Mouse (Mus musculus) midbrain, embryonic 12.5 days (tissue): ENCODE results near the gene Tsga13. TPM values are rescaled to one million over a fixed set of nuclear protein-coding genes. Genes with fewer than 3 reads are reported as not detected.

Experiments
- ATAC-seq: fragments of 200-750 bp; cut with Nextera tagmentation; 2 replicates; pipeline ENCODE4 v1.8.0; 2017; ENCODE audit warnings: low read depth, moderate TSS enrichment, moderate library complexity; ENCODE audit not compliant: low FRiP score
- H3K27ac ChIP-seq: fragments of 300-500 bp; sonication (generic); replicated peaks from 2 replicates; pipeline ENCODE4 v1.5.1; 2016; ENCODE audit warnings: mild to moderate bottlenecking
- H3K27me3 ChIP-seq: fragments of 300-500 bp; sonication (generic); 2 replicates; pipeline ENCODE4 v1.6.1; 2016; ENCODE audit warnings: mild to moderate bottlenecking
- H3K36me3 ChIP-seq: fragments of 300-500 bp; sonication (generic); 2 replicates; pipeline ENCODE4 v1.6.1; 2016
- H3K4me1 ChIP-seq: fragments of 300-500 bp; sonication (generic); 2 replicates; pipeline ENCODE4 v1.6.1; 2016
- H3K4me2 ChIP-seq: fragments of 300-500 bp; sonication (generic); replicated peaks from 2 replicates; pipeline ENCODE4 v1.6.1; 2016; ENCODE audit warnings: mild to moderate bottlenecking, moderate library complexity
- H3K4me3 ChIP-seq: fragments of 300-500 bp; sonication (generic); 2 replicates; pipeline ENCODE4 v1.5.1; 2016; ENCODE audit warnings: mild to moderate bottlenecking
- H3K9ac ChIP-seq: fragments of 300-500 bp; sonication (generic); replicated peaks from 2 replicates; pipeline ENCODE4 v1.6.1; 2016; ENCODE audit warnings: mild to moderate bottlenecking, moderate library complexity
- H3K9me3 ChIP-seq: fragments of 300-500 bp; sonication (generic); 2 replicates; pipeline ENCODE4 v1.6.1; 2016; ENCODE audit warnings: mild to moderate bottlenecking
- WGBS: fragments of 180-500 bp; shearing (Covaris S2); methylation state at CpG from one replicate; pipeline ENCODE4 v1.1.7; 2016; 5-methylcytosine and 5-hydroxymethylcytosine counted together
- polyA plus RNA-seq: library from polyadenylated mRNA; unstranded; fragments of >200 nt; fragmentation: Nextera tagmentation; extraction: Ambion mirVana; gene quantifications from 2 replicates; pipeline ENCODE4 v1.2.1, GENCODE M21; 2016

Gene Tsga13
- polyA plus RNA-seq, 1 experiment from 2014 or later: not detected

DNA sequence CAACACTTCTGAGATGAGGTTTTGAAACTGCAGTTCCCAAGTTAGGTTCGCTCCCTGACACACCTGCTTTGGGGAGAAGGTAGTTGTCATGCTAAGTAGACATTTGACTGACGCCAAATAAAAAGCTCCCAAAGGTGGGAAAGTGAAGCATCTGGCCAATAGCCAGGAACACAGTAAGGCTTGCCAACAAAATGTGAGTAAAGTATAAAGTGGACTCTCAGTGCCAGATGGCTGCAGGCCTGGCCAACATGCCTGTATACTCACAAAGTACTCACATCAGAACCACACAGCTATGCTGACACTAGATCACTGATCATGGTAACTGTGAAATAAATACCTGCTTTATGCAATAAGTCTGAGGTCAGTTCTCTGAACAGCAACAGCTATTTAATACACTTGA, 65.6 kb downstream of the Tsga13 start:
- H3K4me2 ChIP-seq: no peak overlapping the region
- H3K27me3 ChIP-seq: no peaks in the 10 kb centered on the region
- 86% methylated on average over 2 of the region's 2 CpGs for WGBS
- H3K4me1 ChIP-seq: no peaks in the 10 kb centered on the region
- ATAC-seq: no peak
- H3K4me3 ChIP-seq: no peak overlapping the region
- no peak overlapping the region for H3K27ac ChIP-seq
- H3K9me3 ChIP-seq: no peaks in the 10 kb centered on the region
- peaks cover 10% of the 10 kb centered on the region for H3K36me3 ChIP-seq
- no peak overlapping the region for H3K9ac ChIP-seq

Other genes with a start within 250 kb of the Tsga13 start
- gene Cep41, start 221.8 kb downstream of the Tsga13 start, polyA plus RNA-seq: 20.1 and 20.7 TPM in 2 replicates
- gene Mest, start 192.0 kb downstream of the Tsga13 start, polyA plus RNA-seq: 584 and 614 TPM in 2 replicates
- 32.6 and 37.4 TPM in 2 replicates for gene Copg2, start 18.8 kb downstream of the Tsga13 start, polyA plus RNA-seq
- gene Klf14, start 43.5 kb upstream of the Tsga13 start, polyA plus RNA-seq: 0.42 and 0.45 TPM in 2 replicates